Mouse (Mus musculus) activated CD4-positive, CD25-positive, alpha-beta regulatory T cell, adult 4 months (primary cell): Measurements from ENCODE around the gene 4921524J17Rik. TPM values are rescaled to one million over a fixed set of nuclear protein-coding genes. Genes with fewer than 3 reads are reported as not detected.

Source experiments
- ATAC-seq: one replicate; pipeline ENCODE4 v1.8.0; 2017
- polyA plus RNA-seq, 2 experiments: library from polyadenylated mRNA; unstranded; fragments of 100-300 nt; shearing (Covaris generic); gene quantifications; one replicate each; pipeline ENCODE4 v1.2.1; 2017

The 4921524J17Rik gene
- polyA plus RNA-seq, 2 experiments from 2014 or later, result 68.8 to 82.9 TPM

GRCm38 (mm10) chr8:85380123-85380823, 52.4 kb downstream of the 4921524J17Rik start:
- ATAC-seq, result no peak

GRCm38 (mm10) chr8:85379142-85379781, 53.4 kb downstream of the 4921524J17Rik start:
- ATAC-seq, result no peak

GRCm38 (mm10) chr8:85376516-85376915, 56.1 kb downstream of the 4921524J17Rik start:
- no peak for ATAC-seq

- ATAC-seq, result no peak
Measured at GRCm38 (mm10) chr8:85374286-85374685, 58.3 kb downstream of the 4921524J17Rik start.

GRCm38 (mm10) chr8:85373435-85374039, 59.1 kb downstream of the 4921524J17Rik start:
- ATAC-seq, result no peak

DNA sequence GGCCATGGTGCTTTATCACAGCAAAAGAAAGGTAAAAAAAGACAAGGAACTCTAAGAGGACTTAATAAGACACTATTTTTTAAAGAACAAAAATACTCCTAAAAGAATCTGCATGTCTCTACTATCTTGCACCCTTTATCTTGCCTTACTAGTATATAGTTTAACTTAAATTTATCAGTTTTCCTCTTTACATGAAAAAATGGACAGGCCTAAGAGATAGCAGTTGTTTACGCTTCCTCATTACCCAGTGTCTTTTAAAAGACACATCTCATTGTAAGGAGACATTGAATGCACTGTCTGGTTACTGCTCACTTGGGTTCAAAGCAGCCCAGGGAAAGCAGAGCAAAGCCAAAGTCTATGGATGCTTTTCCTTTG, 60.2 kb downstream of the 4921524J17Rik start:
- no peak for ATAC-seq

GRCm38 (mm10) chr8:85371736-85372464, 60.7 kb downstream of the 4921524J17Rik start:
- no peak for ATAC-seq

DNA sequence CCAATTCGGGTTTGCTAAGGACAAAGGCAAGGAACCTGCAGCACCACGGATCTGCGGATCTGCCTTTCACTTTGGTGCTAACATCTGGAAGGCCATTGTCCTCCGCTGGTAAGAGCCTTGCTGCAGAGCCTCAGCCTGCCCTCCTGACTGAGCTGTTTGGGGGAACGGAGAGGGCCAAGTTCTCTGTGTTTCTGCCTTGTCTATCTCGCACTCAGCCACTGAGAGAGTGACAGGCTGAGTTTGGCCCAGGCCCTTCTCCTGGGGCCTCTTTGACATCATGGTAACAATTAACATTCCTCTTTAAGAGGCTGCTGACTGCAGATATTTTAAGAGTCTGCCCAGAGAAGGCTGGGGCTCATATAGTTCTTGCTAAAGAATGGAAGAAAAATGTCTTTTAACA, 67.5 kb downstream of the 4921524J17Rik start:
- no peak for ATAC-seq

DNA sequence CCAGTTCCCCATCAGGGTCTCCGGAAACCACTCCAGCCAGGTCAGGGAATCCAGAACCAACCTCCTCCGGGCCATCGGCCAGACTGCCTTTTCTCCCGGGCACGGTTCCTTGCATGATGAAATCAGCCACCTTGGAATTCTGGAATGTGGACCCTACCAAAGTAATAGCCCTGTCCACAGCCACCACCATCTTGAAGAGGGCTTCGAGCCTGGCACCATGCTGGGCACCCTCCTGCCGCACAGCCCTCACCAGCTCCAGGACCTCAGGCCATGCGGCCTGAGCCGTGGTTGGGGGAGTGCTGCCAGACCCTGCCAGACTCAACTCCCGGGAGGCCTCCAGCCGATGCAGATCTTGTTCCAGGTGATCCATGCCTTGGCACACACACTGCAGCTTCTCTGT, 68.0 kb downstream of the 4921524J17Rik start:
- ATAC-seq, result no peak

- no peak for ATAC-seq
Measured at GRCm38 (mm10) chr8:85363406-85363805, 69.2 kb downstream of the 4921524J17Rik start.

- no peak for ATAC-seq
Measured at GRCm38 (mm10) chr8:85362211-85362610, 70.4 kb downstream of the 4921524J17Rik start.

Other genes with a start within 250 kb of the 4921524J17Rik start
- not detected for gene Olfr371, start 206.8 kb downstream of the 4921524J17Rik start, polyA plus RNA-seq
- 10 to 100 TPM; 46.3 to 53.2 TPM for gene Orc6, start 133.2 kb downstream of the 4921524J17Rik start, polyA plus RNA-seq
- gene Vps35, start 133.0 kb downstream of the 4921524J17Rik start, polyA plus RNA-seq, result 100 to 1,000 TPM; 101 to 109 TPM
- gene Mylk3, start 46.5 kb downstream of the 4921524J17Rik start, polyA plus RNA-seq, result not detected
- under 1 TPM; 0.24 to 0.65 TPM for gene Gpt2, start 59.7 kb upstream of the 4921524J17Rik start, polyA plus RNA-seq
- gene Dnaja2, start 122.5 kb upstream of the 4921524J17Rik start, polyA plus RNA-seq, result 100 to 1,000 TPM; 171 to 183 TPM